Mouse (Mus musculus) heart, adult 9 months (tissue): ENCODE measurements around the gene Col25a1.

Experiments used
- DNase-seq, 2 experiments: peaks; one replicate each; pipeline ENCODE4 v3.0.0; 2022; ENCODE audit warnings: low spot score in 2 of 2

Gene Col25a1

GRCm38 (mm10) chr3:130131201-130131600 lies at the start of gene Col25a1:
Col25a1 (plus strand) TSS chr3:130131501.
- DNase-seq, result no peak

GRCm38 (mm10) chr3:130083312-130083711 lies 48.0 kb upstream of the Col25a1 start:
- DNase-seq, result no peak

- DNase-seq, result peak; percentile 42 to 56
Observed at GRCm38 (mm10) chr3:130086372-130087080, 44.8 kb upstream of the Col25a1 start.

- no peak for DNase-seq
Observed at GRCm38 (mm10) chr3:130087466-130087865, 43.8 kb upstream of the Col25a1 start.

- no peak for DNase-seq
Observed at GRCm38 (mm10) chr3:130088654-130089053, 42.6 kb upstream of the Col25a1 start.

GRCm38 (mm10) chr3:130090460-130090859 lies 40.8 kb upstream of the Col25a1 start:
- DNase-seq, result no peak

GRCm38 (mm10) chr3:130094125-130094704 lies 37.1 kb upstream of the Col25a1 start:
- no peak for DNase-seq

GRCm38 (mm10) chr3:130095160-130095781 lies 36.0 kb upstream of the Col25a1 start:
- DNase-seq, result no peak

- no peak for DNase-seq
Observed at GRCm38 (mm10) chr3:130103486-130103885, 27.8 kb upstream of the Col25a1 start.

GRCm38 (mm10) chr3:130104471-130104870 lies 26.8 kb upstream of the Col25a1 start:
- no peak for DNase-seq

GRCm38 (mm10) chr3:130116886-130117285 lies 14.4 kb upstream of the Col25a1 start:
- DNase-seq, result no peak

GRCm38 (mm10) chr3:130127840-130128239 lies 3.5 kb upstream of the Col25a1 start:
- DNase-seq, result peak in 1 of 2 experiments; percentile 9

GRCm38 (mm10) chr3:130128564-130128963 lies 2.7 kb upstream of the Col25a1 start:
- no peak for DNase-seq

- DNase-seq, result no peak
Observed at GRCm38 (mm10) chr3:130129635-130130206, 1.6 kb upstream of the Col25a1 start.

- no peak for DNase-seq
Observed at GRCm38 (mm10) chr3:130137204-130137603, 5.9 kb downstream of the Col25a1 start.

GRCm38 (mm10) chr3:130137640-130138039 lies 6.3 kb downstream of the Col25a1 start:
- no peak for DNase-seq

- no peak for DNase-seq
Observed at GRCm38 (mm10) chr3:130145874-130146273, 14.6 kb downstream of the Col25a1 start.

GRCm38 (mm10) chr3:130147827-130148226 lies 16.5 kb downstream of the Col25a1 start:
- no peak for DNase-seq

GRCm38 (mm10) chr3:130149180-130149579 lies 17.9 kb downstream of the Col25a1 start:
- no peak for DNase-seq

- DNase-seq, result no peak
Observed at GRCm38 (mm10) chr3:130153117-130153516, 21.8 kb downstream of the Col25a1 start.

- no peak for DNase-seq
Observed at GRCm38 (mm10) chr3:130157551-130157950, 26.2 kb downstream of the Col25a1 start.

- DNase-seq, result no peak
Observed at GRCm38 (mm10) chr3:130159906-130160305, 28.6 kb downstream of the Col25a1 start.

GRCm38 (mm10) chr3:130160902-130161301 lies 29.6 kb downstream of the Col25a1 start:
- DNase-seq, result no peak
